Mouse (Mus musculus): ENCODE results near the gene Gpcpd1. TPM values are rescaled to one million over a fixed set of nuclear protein-coding genes. Genes with fewer than 3 reads are reported as not detected.
"Not testable (repeated sequence)": the region's sequence is repeated elsewhere in the genome, so short reads cannot be mapped to it uniquely, and the experiment has no call there.

Gene Gpcpd1
- polyA plus RNA-seq, 1 experiment from 2014 or later = 32.7 TPM

DNA sequence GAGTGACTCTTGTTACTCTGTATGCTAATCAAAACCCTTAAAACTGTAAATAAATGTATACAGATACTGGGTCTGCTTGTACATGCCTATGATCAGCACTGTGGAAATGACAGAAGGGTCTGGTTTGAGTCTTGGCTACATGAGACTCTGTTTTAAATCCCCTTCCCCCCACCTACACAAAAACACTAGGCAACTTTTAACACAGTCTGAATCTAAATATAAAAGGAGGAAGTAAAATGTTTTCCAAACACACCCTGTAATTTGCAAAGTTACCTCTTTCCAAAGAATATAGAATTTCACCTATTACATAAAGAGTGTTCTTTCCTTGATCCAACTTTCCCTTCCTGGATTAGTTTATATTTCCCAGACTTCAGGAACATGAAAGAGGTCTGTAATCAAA, 14.2 kb upstream of the Gpcpd1 start:
- H3K9me3 ChIP-seq = no peaks in the 10 kb centered on the region
- no peaks in the 10 kb centered on the region for H3K4me1 ChIP-seq
- no peaks in the 10 kb centered on the region for H3K27me3 ChIP-seq (replicated peaks)
- H3K4me2 ChIP-seq = no peak overlapping the region
- no peak overlapping the region for H3K4me3 ChIP-seq (replicated peaks)
- H3K36me3 ChIP-seq = no peaks in the 10 kb centered on the region
- H3K27ac ChIP-seq = peak overlapping the region; percentile 57
- H3K9ac ChIP-seq = no peak overlapping the region
- ATAC-seq (ENCODE audit: insufficient read depth, low FRiP score, low read depth) = no peak

GRCm38 (mm10) chr2:132600081-132600480, 12.6 kb upstream of the Gpcpd1 start:
- Histone ChIP-seq H3K9me3 (no peaks in the 10 kb centered on the region), H3K4me2 (no peak overlapping the region), H3K36me3 (no peaks in the 10 kb centered on the region), H3K4me1 (no peaks in the 10 kb centered on the region), H3K9ac (no peak overlapping the region), H3K4me3 (replicated peaks) (no peak overlapping the region), H3K27ac (no peak overlapping the region), H3K27me3 (replicated peaks) (no peaks in the 10 kb centered on the region)
- WGBS = 80% methylated on average over 4 of the region's 4 CpGs
- no peak for ATAC-seq (ENCODE audit: insufficient read depth, low FRiP score, low read depth)

DNA sequence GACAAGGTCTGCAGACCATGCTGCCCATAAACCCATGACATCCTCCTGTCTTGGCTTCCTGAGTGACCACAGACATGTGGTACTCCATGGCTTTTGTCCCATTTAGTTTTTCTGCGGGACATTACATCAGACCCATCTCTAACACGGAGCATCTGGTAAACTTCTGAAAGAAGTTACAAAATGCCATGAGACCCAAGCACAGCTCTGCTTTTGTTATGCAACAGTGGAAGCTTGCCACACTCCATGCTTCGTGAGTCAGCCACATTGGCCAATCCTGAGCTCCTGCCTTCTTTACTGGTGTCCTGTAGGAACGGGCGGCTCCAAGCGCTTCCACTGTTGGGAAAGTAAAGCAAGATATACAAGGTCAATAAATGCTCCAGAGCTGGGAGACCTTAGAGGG, 11.6 kb upstream of the Gpcpd1 start:
- H3K27me3 ChIP-seq (replicated peaks) = no peaks in the 10 kb centered on the region
- no peak overlapping the region for H3K9ac ChIP-seq
- no peaks in the 10 kb centered on the region for H3K36me3 ChIP-seq
- H3K4me2 ChIP-seq = no peak overlapping the region
- H3K4me1 ChIP-seq = no peaks in the 10 kb centered on the region
- WGBS = 83% methylated on average over 6 of the region's 6 CpGs
- no peak overlapping the region for H3K4me3 ChIP-seq (replicated peaks)
- no peak overlapping the region for H3K27ac ChIP-seq
- no peaks in the 10 kb centered on the region for H3K9me3 ChIP-seq
- ATAC-seq (ENCODE audit: insufficient read depth, low FRiP score, low read depth) = no peak

GRCm38 (mm10) chr2:132597866-132598480, 10.4 kb upstream of the Gpcpd1 start:
- H3K4me2 ChIP-seq = no peak overlapping the region
- no peak for ATAC-seq (ENCODE audit: insufficient read depth, low FRiP score, low read depth)
- no peaks in the 10 kb centered on the region for H3K27me3 ChIP-seq (replicated peaks)
- no peaks in the 10 kb centered on the region for H3K36me3 ChIP-seq
- no peaks in the 10 kb centered on the region for H3K9me3 ChIP-seq
- H3K27ac ChIP-seq = no peak overlapping the region
- no peak overlapping the region for H3K9ac ChIP-seq
- H3K4me1 ChIP-seq = no peaks in the 10 kb centered on the region
- WGBS = 67% methylated on average over 3 of the region's 3 CpGs
- H3K4me3 ChIP-seq (replicated peaks) = no peak overlapping the region

- H3K9me3 ChIP-seq = no peaks in the 10 kb centered on the region
- H3K9ac ChIP-seq = no peak overlapping the region
- no peaks in the 10 kb centered on the region for H3K4me1 ChIP-seq
- WGBS = 62% methylated on average over 8 of the region's 8 CpGs
- no peaks in the 10 kb centered on the region for H3K27me3 ChIP-seq (replicated peaks)
- H3K36me3 ChIP-seq = no peaks in the 10 kb centered on the region
- no peak overlapping the region for H3K4me3 ChIP-seq (replicated peaks)
- H3K4me2 ChIP-seq = no peak overlapping the region
- no peak overlapping the region for H3K27ac ChIP-seq
- no peak for ATAC-seq (ENCODE audit: insufficient read depth, low FRiP score, low read depth)
Observed at GRCm38 (mm10) chr2:132597226-132597625, 9.7 kb upstream of the Gpcpd1 start.

DNA sequence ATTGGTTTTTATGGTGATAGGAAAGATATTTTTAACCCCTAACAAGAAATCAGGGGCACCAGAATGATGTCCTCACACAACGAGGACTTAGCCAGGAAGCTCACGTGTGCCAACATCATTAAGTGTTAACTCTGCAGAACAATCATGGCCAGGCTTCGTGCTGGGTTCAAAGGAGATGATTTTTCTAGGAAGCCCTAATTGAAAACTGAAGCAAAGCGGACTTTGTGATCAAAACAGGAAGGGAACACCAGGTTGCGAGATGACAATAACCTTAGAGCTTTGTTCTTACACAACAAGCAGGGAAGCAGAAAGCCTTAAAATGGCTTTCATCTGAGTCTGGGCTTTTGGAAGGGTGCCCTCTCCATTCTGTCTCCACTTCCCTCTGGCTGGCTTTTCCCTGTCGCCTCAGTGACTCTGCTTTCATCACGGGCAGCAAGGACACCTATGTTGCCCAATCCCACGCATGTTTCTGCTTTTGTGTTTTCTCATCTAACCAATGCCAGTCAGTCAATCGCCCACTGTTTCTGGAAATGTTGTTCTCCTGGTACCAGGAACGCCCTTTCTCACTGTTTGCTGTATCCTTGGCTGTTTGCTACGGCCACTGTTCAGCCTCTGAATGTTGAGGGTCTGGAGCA, 8.2 kb upstream of the Gpcpd1 start:
- ATAC-seq (ENCODE audit: insufficient read depth, low FRiP score, low read depth) = no peak
- WGBS = 83% methylated on average over 11 of the region's 11 CpGs
- H3K27ac ChIP-seq = no peak overlapping the region

GRCm38 (mm10) chr2:132592126-132592525, 4.6 kb upstream of the Gpcpd1 start:
- ATAC-seq (ENCODE audit: insufficient read depth, low FRiP score, low read depth) = no peak
- Histone ChIP-seq H3K4me3 (replicated peaks) (no peak overlapping the region), H3K9ac (no peak overlapping the region)

More for the DNA sequence above, 8.2 kb upstream of the Gpcpd1 start:
- no peaks in the 10 kb centered on the region for H3K27me3 ChIP-seq (replicated peaks)
- no peak overlapping the region for H3K4me2 ChIP-seq
- H3K9ac ChIP-seq = no peak overlapping the region
- no peaks in the 10 kb centered on the region for H3K9me3 ChIP-seq
- no peaks in the 10 kb centered on the region for H3K4me1 ChIP-seq
- no peak overlapping the region for H3K4me3 ChIP-seq (replicated peaks)
- H3K36me3 ChIP-seq = no peaks in the 10 kb centered on the region

GRCm38 (mm10) chr2:132591579-132591978, 4.0 kb upstream of the Gpcpd1 start:
- not testable (repeated sequence) for H3K4me1 ChIP-seq; H3K9ac ChIP-seq; H3K36me3 ChIP-seq; H3K27me3 ChIP-seq (replicated peaks); H3K4me3 ChIP-seq (replicated peaks); ATAC-seq (ENCODE audit: insufficient read depth, low FRiP score, low read depth); H3K9me3 ChIP-seq; H3K4me2 ChIP-seq; H3K27ac ChIP-seq
- WGBS = 81% methylated on average over 3 of the region's 3 CpGs

More at GRCm38 (mm10) chr2:132592126-132592525, 4.6 kb upstream of the Gpcpd1 start:
- Histone ChIP-seq H3K4me2 (no peak overlapping the region), H3K27me3 (replicated peaks) (no peaks in the 10 kb centered on the region), H3K27ac (no peak overlapping the region), H3K9me3 (no peaks in the 10 kb centered on the region), H3K36me3 (no peaks in the 10 kb centered on the region), H3K4me1 (no peaks in the 10 kb centered on the region)
- WGBS = 83% methylated on average over 3 of the region's 3 CpGs

DNA sequence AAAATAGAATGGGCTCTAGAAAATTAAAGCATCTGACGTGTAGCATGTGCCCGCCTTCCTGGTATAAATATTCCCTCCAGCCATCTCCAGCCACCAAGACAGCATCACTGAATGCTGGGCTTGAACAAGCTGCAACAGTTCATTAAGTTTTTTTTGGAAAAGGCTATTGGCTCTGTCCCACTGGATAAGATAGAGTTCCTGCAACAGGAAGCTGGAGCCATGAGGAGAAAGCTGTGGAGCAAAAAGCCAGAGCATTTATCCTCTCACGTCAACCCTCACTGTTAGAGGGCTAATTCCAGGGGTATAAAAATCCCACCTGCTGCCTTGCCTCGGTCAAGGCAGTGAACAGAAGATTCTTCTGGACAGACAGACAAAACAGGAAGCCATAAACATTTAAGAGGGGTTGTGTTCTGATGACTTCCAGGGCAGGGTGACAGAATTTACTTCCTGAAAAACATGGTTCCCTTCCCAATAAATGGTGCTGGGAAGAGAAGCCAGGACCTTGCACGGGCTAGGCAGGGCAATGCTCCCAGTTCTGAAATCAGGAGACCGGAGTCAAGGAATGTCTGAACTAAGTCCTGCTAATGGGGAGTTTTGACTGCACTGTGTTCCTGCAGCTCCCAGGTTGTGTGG, 2.5 kb upstream of the Gpcpd1 start:
- 62% methylated on average over 6 of the region's 6 CpGs for WGBS
- no peaks in the 10 kb centered on the region for H3K9me3 ChIP-seq
- ATAC-seq (ENCODE audit: insufficient read depth, low FRiP score, low read depth) = no peak
- H3K36me3 ChIP-seq = no peaks in the 10 kb centered on the region
- H3K4me2 ChIP-seq = no peak overlapping the region
- H3K4me3 ChIP-seq (replicated peaks) = no peak overlapping the region
- H3K27ac ChIP-seq = no peak overlapping the region
- no peaks in the 10 kb centered on the region for H3K4me1 ChIP-seq
- no peaks in the 10 kb centered on the region for H3K27me3 ChIP-seq (replicated peaks)
- H3K9ac ChIP-seq = no peak overlapping the region

GRCm38 (mm10) chr2:132586006-132586405, 1.5 kb downstream of the Gpcpd1 start:
- Histone ChIP-seq H3K27me3 (replicated peaks) (no peaks in the 10 kb centered on the region), H3K36me3 (no peaks in the 10 kb centered on the region), H3K9me3 (no peaks in the 10 kb centered on the region), H3K4me3 (replicated peaks) (no peak overlapping the region), H3K9ac (no peak overlapping the region), H3K27ac (no peak overlapping the region), H3K4me1 (0 out of 2 replicates have a peak, but pooled peaks cover 6% of the 10 kb centered on the region), H3K4me2 (no peak overlapping the region)
- ATAC-seq (ENCODE audit: insufficient read depth, low FRiP score, low read depth) = no peak
- 49% methylated on average over 3 of the region's 3 CpGs for WGBS

DNA sequence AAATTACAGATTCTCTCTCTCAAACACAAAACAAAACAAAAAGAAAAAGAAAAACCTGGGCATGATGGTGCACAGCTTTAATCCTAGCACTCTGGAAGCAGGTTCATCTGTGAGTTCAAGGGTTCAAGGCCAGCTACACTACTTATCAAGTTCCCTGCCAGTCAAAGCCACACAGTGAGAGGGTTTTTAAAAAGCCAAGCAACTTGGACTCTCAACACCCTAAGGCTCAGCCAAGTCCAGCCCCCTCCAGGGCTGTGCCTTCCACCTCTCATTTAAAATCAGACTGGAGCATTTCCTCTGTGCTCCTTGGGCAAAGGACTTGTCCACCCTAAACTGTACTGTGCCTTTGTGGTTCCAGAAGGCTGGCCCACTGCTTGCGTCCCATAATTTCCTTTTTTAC, 3.3 kb downstream of the Gpcpd1 start:
- WGBS = 80% methylated on average over 1 of the region's 1 CpGs
- 0 out of 2 replicates have a peak, but pooled peaks have one; percentile 9 for ATAC-seq (ENCODE audit: insufficient read depth, low FRiP score, low read depth)
- no peak overlapping the region for H3K9ac ChIP-seq

DNA sequence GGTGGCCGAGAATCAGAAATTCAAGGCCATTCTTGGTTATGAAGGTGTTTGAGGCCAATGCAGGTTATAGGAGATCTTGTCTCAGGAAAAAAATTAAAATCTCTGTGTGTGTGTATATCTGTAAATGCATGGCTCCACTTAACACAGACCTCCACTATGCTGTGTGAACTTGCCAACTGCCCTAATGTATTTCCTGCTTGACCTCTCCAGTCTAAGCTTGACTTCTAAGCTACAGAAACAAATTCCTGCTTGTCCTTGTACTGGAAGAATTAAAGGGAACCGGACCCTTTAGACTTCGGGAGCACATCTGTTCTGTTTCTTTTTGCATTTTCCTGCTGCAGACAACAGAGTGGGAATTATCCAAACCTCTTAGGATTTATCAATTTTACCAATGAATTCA, 4.4 kb downstream of the Gpcpd1 start:
- no peak overlapping the region for H3K4me3 ChIP-seq (replicated peaks)
- WGBS = 60% methylated on average over 3 of the region's 3 CpGs
- no peaks in the 10 kb centered on the region for H3K36me3 ChIP-seq
- H3K27me3 ChIP-seq (replicated peaks) = no peaks in the 10 kb centered on the region
- H3K9me3 ChIP-seq = no peaks in the 10 kb centered on the region
- no peak overlapping the region for H3K9ac ChIP-seq
- H3K4me1 ChIP-seq = 0 out of 2 replicates have a peak, but pooled peaks cover 6% of the 10 kb centered on the region
- ATAC-seq (ENCODE audit: insufficient read depth, low FRiP score, low read depth) = no peak
- no peak overlapping the region for H3K27ac ChIP-seq
- H3K4me2 ChIP-seq = no peak overlapping the region

More for the DNA sequence above, 3.3 kb downstream of the Gpcpd1 start:
- no peaks in the 10 kb centered on the region for H3K27me3 ChIP-seq (replicated peaks)
- no peak overlapping the region for H3K4me2 ChIP-seq
- no peak overlapping the region for H3K27ac ChIP-seq
- 0 out of 2 replicates have a peak, but pooled peaks cover 6% of the 10 kb centered on the region for H3K4me1 ChIP-seq
- H3K4me3 ChIP-seq (replicated peaks) = no peak overlapping the region
- H3K36me3 ChIP-seq = no peaks in the 10 kb centered on the region
- no peaks in the 10 kb centered on the region for H3K9me3 ChIP-seq
